Mouse (Mus musculus) monocyte, adult 5-6 weeks (primary cell): ENCODE measurements around the gene Itgb3. TPM values are rescaled to one million over a fixed set of nuclear protein-coding genes. Genes with fewer than 3 reads are reported as not detected.
"Not testable (repeated sequence)": the region's sequence is repeated elsewhere in the genome, so short reads cannot be mapped to it uniquely, and the experiment has no call there.

Experiments
- ATAC-seq: fragments of 153-309, 156-312 bp; replicated peaks from 2 replicates; pipeline ENCODE4 v1.8.0; 2017; ENCODE audit warnings: mild to moderate bottlenecking; ENCODE audit not compliant: low TSS enrichment, insufficient number of reproducible peaks, severe bottlenecking, poor library complexity, low FRiP score
- total RNA-seq: library from RNA; stranded (forward); fragments of 200-1000, 200-491, 200-594 nt; gene quantifications from 3 replicates; pipeline ENCODE4 v1.2.3, GENCODE M21; 2017

Gene Itgb3
- 17.2 to 45.7 TPM (median 24.2 TPM) in 3 replicates for total RNA-seq

- 0 out of 2 replicates have a peak, but pooled peaks have one; percentile 37 for ATAC-seq
These were observed at the start of gene Itgb3 for GRCm38 (mm10) chr11:104607491-104608245. Gene Itgb3 (plus strand): TSS chr11:104608000.

- ATAC-seq: no peak
These were observed 49.7 kb upstream of the Itgb3 start for GRCm38 (mm10) chr11:104558065-104558464.

- ATAC-seq: no peak
These were observed 49.0 kb upstream of the Itgb3 start for GRCm38 (mm10) chr11:104558651-104559403.

GRCm38 (mm10) chr11:104560971-104561370 is 46.8 kb upstream of the Itgb3 start:
- ATAC-seq: no peak

- ATAC-seq: no peak
These were observed 44.3 kb upstream of the Itgb3 start for GRCm38 (mm10) chr11:104563496-104563895.

GRCm38 (mm10) chr11:104565172-104565571 is 42.6 kb upstream of the Itgb3 start:
- no peak for ATAC-seq

GRCm38 (mm10) chr11:104566097-104566496 is 41.7 kb upstream of the Itgb3 start:
- ATAC-seq: no peak

- ATAC-seq: no peak
These were observed 41.0 kb upstream of the Itgb3 start for GRCm38 (mm10) chr11:104566796-104567195.

- no peak for ATAC-seq
These were observed 40.1 kb upstream of the Itgb3 start for GRCm38 (mm10) chr11:104567736-104568135.

GRCm38 (mm10) chr11:104568326-104568725 is 39.5 kb upstream of the Itgb3 start:
- no peak for ATAC-seq

- not testable (repeated sequence) for ATAC-seq
These were observed 37.3 kb upstream of the Itgb3 start for GRCm38 (mm10) chr11:104570515-104570914.

- not testable (repeated sequence) for ATAC-seq
These were observed 36.4 kb upstream of the Itgb3 start for GRCm38 (mm10) chr11:104571373-104571772.

- no peak for ATAC-seq
These were observed 35.7 kb upstream of the Itgb3 start for GRCm38 (mm10) chr11:104572091-104572490.

GRCm38 (mm10) chr11:104572566-104572965 is 35.2 kb upstream of the Itgb3 start:
- ATAC-seq: no peak

- ATAC-seq: no peak
These were observed 30.8 kb upstream of the Itgb3 start for GRCm38 (mm10) chr11:104576772-104577612.

- no peak for ATAC-seq
These were observed 29.7 kb upstream of the Itgb3 start for GRCm38 (mm10) chr11:104578074-104578473.

GRCm38 (mm10) chr11:104579084-104579483 is 28.7 kb upstream of the Itgb3 start:
- no peak for ATAC-seq

- no peak for ATAC-seq
These were observed 28.2 kb upstream of the Itgb3 start for GRCm38 (mm10) chr11:104579575-104579974.

GRCm38 (mm10) chr11:104580091-104580490 is 27.7 kb upstream of the Itgb3 start:
- no peak for ATAC-seq
